9 mouse cellular contexts compared by ENCODE assay signal in genomic region chr9:57637272-57637671, GRCm38 (mm10). TPM values are rescaled to one million over a fixed set of nuclear protein-coding genes. Genes with fewer than 3 reads are reported as not detected.
A peak's percentile ranks its signal among the peaks of the same experiment; 100 is the strongest.
DNase-seq lines count a peak whose midpoint lies in the region; ATAC-seq and TF ChIP-seq lines count a peak whose summit lies in the region.
"Had no signal": no experiment of that assay in that cellular context is flagged by ENCODE, and none has a peak within 500 bp of the region (broad histone marks: within the 10 kb centered on the region; RNA-seq: fewer than 3 reads in every experiment).

No protein-coding gene starts in this region.

- peak overlapping the region; percentile 90 for H3K27ac ChIP-seq in kidney, embryonic 15.5 days
- H3K27ac ChIP-seq in embryonic facial prominence, embryonic 13.5 days, result peak overlapping the region; percentile 89
- H3K27ac ChIP-seq in liver, embryonic 11.5 days (ENCODE audit: low read depth, low read length), result peak overlapping the region; percentile 87; the same call in 1 of the 2 replicates
- H3K27ac ChIP-seq in cerebellum, adult 2 months (ENCODE audit: insufficient read depth, low read length), result no peak overlapping the region; the same call in 1 of the 2 replicates
- no peak overlapping the region for H3K27ac ChIP-seq in forebrain, postnatal 0 days (ENCODE audit: low read depth, low read length)

- no peak for DNase-seq in kidney, postnatal 36 days
- DNase-seq in NIH3T3 (ENCODE audit: low read depth), result peak; percentile 57
- no peak for DNase-seq in liver, embryonic 11.5 days (ENCODE audit: low spot score)
- DNase-seq in cerebellum, adult 2 months, result no peak
- no peak for DNase-seq in gastrocnemius, postnatal 4 days (ENCODE audit: low spot score in 2 of 2)
- no peak for DNase-seq in forebrain, postnatal 0 days

- no peak for TF ChIP-seq POLR2A in cerebellum, adult 2 months (IDR thresholded peaks at IDR 0.05; ENCODE audit: borderline replicate concordance, insufficient read depth, low read length)

- H3K27me3 ChIP-seq in kidney, embryonic 15.5 days, result no peaks in the 10 kb centered on the region
- H3K27me3 ChIP-seq in embryonic facial prominence, embryonic 13.5 days, result no peaks in the 10 kb centered on the region
- no peaks in the 10 kb centered on the region for H3K27me3 ChIP-seq in liver, embryonic 11.5 days (replicated peaks; ENCODE audit: control insufficient read depth, insufficient read depth, low read length)
- H3K27me3 ChIP-seq in cerebellum, adult 2 months (ENCODE audit: control insufficient read depth, insufficient read depth, low read length), result no peaks in the 10 kb centered on the region
- H3K27me3 ChIP-seq in forebrain, postnatal 0 days (ENCODE audit: insufficient read depth, low read length), result no peaks in the 10 kb centered on the region

- H3K4me1 ChIP-seq in kidney, embryonic 15.5 days, result peaks cover 62% of the 10 kb centered on the region
- H3K4me1 ChIP-seq in embryonic facial prominence, embryonic 13.5 days, result peaks cover 60% of the 10 kb centered on the region
- peaks cover 63% of the 10 kb centered on the region for H3K4me1 ChIP-seq in liver, embryonic 11.5 days (replicated peaks; ENCODE audit: control insufficient read depth, insufficient read depth, low read length)
- H3K4me1 ChIP-seq in cerebellum, adult 2 months (ENCODE audit: control insufficient read depth, insufficient read depth, low read length), result peaks cover 44% of the 10 kb centered on the region
- peaks cover 28% of the 10 kb centered on the region for H3K4me1 ChIP-seq in forebrain, postnatal 0 days (ENCODE audit: insufficient read depth)

- H3K4me3 ChIP-seq in kidney, embryonic 15.5 days (replicated peaks), result no peak overlapping the region
- H3K4me3 ChIP-seq in embryonic facial prominence, embryonic 13.5 days, result no peak overlapping the region
- 0 out of 2 replicates have a peak overlapping the region, but pooled peaks have one; percentile 5 for H3K4me3 ChIP-seq in liver, embryonic 11.5 days (ENCODE audit: low read depth, low read length)
- H3K4me3 ChIP-seq in cerebellum, adult 2 months (replicated peaks; ENCODE audit: insufficient read depth, low read depth, low read length), result no peak overlapping the region
- H3K4me3 ChIP-seq in forebrain, postnatal 0 days (ENCODE audit: low read depth, low read length), result no peak overlapping the region

- 0 out of 2 replicates have a peak overlapping the region, but pooled peaks have one; percentile 17 for H3K9ac ChIP-seq in kidney, embryonic 15.5 days
- H3K9ac ChIP-seq in embryonic facial prominence, embryonic 13.5 days, result peak overlapping the region; percentile 49; the same call in 1 of the 2 replicates
- peak overlapping the region; percentile 48; the same call in 1 of the 2 replicates for H3K9ac ChIP-seq in liver, embryonic 11.5 days (ENCODE audit: low read depth, low read length)
- no peak overlapping the region for H3K9ac ChIP-seq in forebrain, postnatal 0 days

- H3K4me2 ChIP-seq in kidney, embryonic 15.5 days, result peak overlapping the region; percentile 44; the same call in 1 of the 2 replicates
- peak overlapping the region; percentile 53 for H3K4me2 ChIP-seq in embryonic facial prominence, embryonic 13.5 days
- H3K4me2 ChIP-seq in liver, embryonic 11.5 days, result peak overlapping the region; percentile 73
- no peak overlapping the region for H3K4me2 ChIP-seq in forebrain, postnatal 0 days (ENCODE audit: low read depth)

- ATAC-seq in kidney, embryonic 15.5 days (replicated peaks; ENCODE audit: low FRiP score), result no peak
- ATAC-seq in embryonic facial prominence, embryonic 13.5 days (ENCODE audit: insufficient number of reproducible peaks, insufficient read depth, low FRiP score, low TSS enrichment, low read depth), result no peak
- ATAC-seq in liver, embryonic 11.5 days (replicated peaks; ENCODE audit: low FRiP score), result no peak
- no peak for ATAC-seq in forebrain, postnatal 0 days

- H3K9me3 ChIP-seq in kidney, embryonic 15.5 days (replicated peaks), result no peaks in the 10 kb centered on the region
- no peaks in the 10 kb centered on the region for H3K9me3 ChIP-seq in embryonic facial prominence, embryonic 13.5 days
- H3K9me3 ChIP-seq in liver, embryonic 11.5 days (ENCODE audit: control insufficient read depth, low read length), result no peaks in the 10 kb centered on the region
- no peaks in the 10 kb centered on the region for H3K9me3 ChIP-seq in forebrain, postnatal 0 days (ENCODE audit: low read length)

- WGBS in kidney, embryonic 15.5 days, result 46% methylated on average over 3 of the region's 3 CpGs
- WGBS in embryonic facial prominence, embryonic 13.5 days, result 24% methylated on average over 3 of the region's 3 CpGs
- WGBS in liver, embryonic 11.5 days, result 63% methylated on average over 3 of the region's 3 CpGs
- 45% methylated on average over 3 of the region's 3 CpGs for WGBS in cerebellum, adult 2 months
- 55% methylated on average over 3 of the region's 3 CpGs for WGBS in forebrain, postnatal 0 days

- peaks cover 9% of the 10 kb centered on the region for H3K36me3 ChIP-seq in kidney, embryonic 15.5 days
- peaks cover 12% of the 10 kb centered on the region for H3K36me3 ChIP-seq in embryonic facial prominence, embryonic 13.5 days
- peaks cover 4% of the 10 kb centered on the region; the same call in 1 of the 2 replicates for H3K36me3 ChIP-seq in liver, embryonic 11.5 days (ENCODE audit: control insufficient read depth, insufficient read depth, low read length)
- peaks cover 1% of the 10 kb centered on the region; the same call in 1 of the 2 replicates for H3K36me3 ChIP-seq in forebrain, postnatal 0 days (ENCODE audit: insufficient read depth)

- TF ChIP-seq CTCF in cerebellum, adult 2 months (IDR thresholded peaks at IDR 0.05; ENCODE audit: borderline replicate concordance, insufficient read depth, low read depth, low read length), result no peak
- no peak for TF ChIP-seq CTCF in forebrain, postnatal 0 days (IDR thresholded peaks at IDR 0.05; ENCODE audit: low read depth)

RNA-seq across cellular contexts. Expression of gene Csk, which starts 16.2 kb away (rescaled TPM):
- 27.2 and 27.9 TPM in 2 replicates for polyA plus RNA-seq in kidney, embryonic 15.5 days (2015; fragmentation: Nextera tagmentation; extraction: Ambion mirVana)
- polyA plus RNA-seq in embryonic facial prominence, embryonic 13.5 days (2015; fragmentation: Nextera tagmentation; extraction: Ambion mirVana), result 32.4 and 38.0 TPM in 2 replicates
- 45.2 and 47.7 TPM in 2 replicates for polyA plus RNA-seq in liver, embryonic 11.5 days (2014; fragmentation: Nextera tagmentation; extraction: Ambion mirVana)
- 45.5 and 57.2 TPM in 2 replicates for polyA plus RNA-seq in cerebellum, adult 2 months (2012; rRNA removed)
- 10 to 100 TPM; 39.5 to 42.9 TPM for total RNA-seq in gastrocnemius, postnatal 4 days (2021)
- 105 and 135 TPM in 2 replicates for total RNA-seq in forebrain, postnatal 0 days (2014; rRNA removed)
- polyA plus RNA-seq in forebrain, postnatal 0 days (2015; fragmentation: Nextera tagmentation; extraction: Ambion mirVana), result 37.0 and 46.3 TPM in 2 replicates

RNA-seq across cellular contexts. Expression of gene Lman1l, which starts 16.7 kb away (rescaled TPM):
- polyA plus RNA-seq in kidney, embryonic 15.5 days (2015; fragmentation: Nextera tagmentation; extraction: Ambion mirVana), result not detected in 2 replicates
- polyA plus RNA-seq in embryonic facial prominence, embryonic 13.5 days (2015; fragmentation: Nextera tagmentation; extraction: Ambion mirVana), result not detected in 2 replicates
- not detected in 2 replicates for polyA plus RNA-seq in liver, embryonic 11.5 days (2014; fragmentation: Nextera tagmentation; extraction: Ambion mirVana)
- polyA plus RNA-seq in cerebellum, adult 2 months (2012; rRNA removed), result 0.06 TPM in 1 of 2 replicates, not detected in the other
- not detected for total RNA-seq in gastrocnemius, postnatal 4 days (2021)
- not detected in 2 replicates for total RNA-seq in forebrain, postnatal 0 days (2014; rRNA removed)
- not detected in 2 replicates for polyA plus RNA-seq in forebrain, postnatal 0 days (2015; fragmentation: Nextera tagmentation; extraction: Ambion mirVana)
- total RNA-seq: left cerebral cortex, postnatal 36 days had no signal

RNA-seq across cellular contexts. Expression of gene Cplx3, which starts 31.2 kb away (rescaled TPM):
- not detected in 2 replicates for polyA plus RNA-seq in kidney, embryonic 15.5 days (2015; fragmentation: Nextera tagmentation; extraction: Ambion mirVana)
- not detected in 2 replicates for polyA plus RNA-seq in embryonic facial prominence, embryonic 13.5 days (2015; fragmentation: Nextera tagmentation; extraction: Ambion mirVana)
- polyA plus RNA-seq in liver, embryonic 11.5 days (2014; fragmentation: Nextera tagmentation; extraction: Ambion mirVana), result not detected in 2 replicates
- 1.4 and 1.5 TPM in 2 replicates for polyA plus RNA-seq in cerebellum, adult 2 months (2012; rRNA removed)
- total RNA-seq in gastrocnemius, postnatal 4 days (2021), result not detected
- 0.67 and 1.8 TPM in 2 replicates for total RNA-seq in forebrain, postnatal 0 days (2014; rRNA removed)
- 1.2 and 2.6 TPM in 2 replicates for polyA plus RNA-seq in forebrain, postnatal 0 days (2015; fragmentation: Nextera tagmentation; extraction: Ambion mirVana)

RNA-seq across cellular contexts. Expression of gene Cyp1a2, which starts 46.2 kb away (rescaled TPM):
- polyA plus RNA-seq in kidney, embryonic 15.5 days (2015; fragmentation: Nextera tagmentation; extraction: Ambion mirVana), result not detected in 2 replicates
- polyA plus RNA-seq in embryonic facial prominence, embryonic 13.5 days (2015; fragmentation: Nextera tagmentation; extraction: Ambion mirVana), result not detected in 2 replicates
- polyA plus RNA-seq in liver, embryonic 11.5 days (2014; fragmentation: Nextera tagmentation; extraction: Ambion mirVana), result not detected in 2 replicates
- not detected in 2 replicates for polyA plus RNA-seq in cerebellum, adult 2 months (2012; rRNA removed)
- under 1 TPM in 1 of 2 experiments, not detected in 1; 0.16 TPM for total RNA-seq in gastrocnemius, postnatal 4 days (2021)
- not detected in 2 replicates for total RNA-seq in forebrain, postnatal 0 days (2014; rRNA removed)
- polyA plus RNA-seq in forebrain, postnatal 0 days (2015; fragmentation: Nextera tagmentation; extraction: Ambion mirVana), result not detected in 2 replicates
- total RNA-seq: left cerebral cortex, postnatal 36 days had no signal

RNA-seq across cellular contexts. Expression of gene Ulk3, which starts 48.0 kb away (rescaled TPM):
- 16.9 and 18.8 TPM in 2 replicates for polyA plus RNA-seq in kidney, embryonic 15.5 days (2015; fragmentation: Nextera tagmentation; extraction: Ambion mirVana)
- polyA plus RNA-seq in embryonic facial prominence, embryonic 13.5 days (2015; fragmentation: Nextera tagmentation; extraction: Ambion mirVana), result 20.3 and 26.9 TPM in 2 replicates
- polyA plus RNA-seq in liver, embryonic 11.5 days (2014; fragmentation: Nextera tagmentation; extraction: Ambion mirVana), result 8.4 and 11.6 TPM in 2 replicates
- 39.5 and 40.3 TPM in 2 replicates for polyA plus RNA-seq in cerebellum, adult 2 months (2012; rRNA removed)
- total RNA-seq in gastrocnemius, postnatal 4 days (2021), result 10 to 100 TPM; 14.3 to 15.3 TPM
- total RNA-seq in forebrain, postnatal 0 days (2014; rRNA removed), result 24.6 and 31.4 TPM in 2 replicates
- polyA plus RNA-seq in forebrain, postnatal 0 days (2015; fragmentation: Nextera tagmentation; extraction: Ambion mirVana), result 6.0 and 15.6 TPM in 2 replicates

Comparison
In these comparisons a context has a peak if more than half of its experiments do, and no peak if none do; other contexts are left out.
1. H3K27ac ChIP-seq: peak in kidney, embryonic 15.5 days (single experiment), embryonic facial prominence, embryonic 13.5 days (single experiment) and liver, embryonic 11.5 days (single experiment); none in cerebellum, adult 2 months (single experiment) and forebrain, postnatal 0 days (single experiment).